Mouse (Mus musculus): ENCODE measurements around the gene Ccl17. TPM values are rescaled to one million over a fixed set of nuclear protein-coding genes. Genes with fewer than 3 reads are reported as not detected.
A peak's percentile ranks its signal among the peaks of the same experiment; 100 is the strongest.

The Ccl17 gene
- polyA plus RNA-seq, 1 experiment, result not detected

DNA sequence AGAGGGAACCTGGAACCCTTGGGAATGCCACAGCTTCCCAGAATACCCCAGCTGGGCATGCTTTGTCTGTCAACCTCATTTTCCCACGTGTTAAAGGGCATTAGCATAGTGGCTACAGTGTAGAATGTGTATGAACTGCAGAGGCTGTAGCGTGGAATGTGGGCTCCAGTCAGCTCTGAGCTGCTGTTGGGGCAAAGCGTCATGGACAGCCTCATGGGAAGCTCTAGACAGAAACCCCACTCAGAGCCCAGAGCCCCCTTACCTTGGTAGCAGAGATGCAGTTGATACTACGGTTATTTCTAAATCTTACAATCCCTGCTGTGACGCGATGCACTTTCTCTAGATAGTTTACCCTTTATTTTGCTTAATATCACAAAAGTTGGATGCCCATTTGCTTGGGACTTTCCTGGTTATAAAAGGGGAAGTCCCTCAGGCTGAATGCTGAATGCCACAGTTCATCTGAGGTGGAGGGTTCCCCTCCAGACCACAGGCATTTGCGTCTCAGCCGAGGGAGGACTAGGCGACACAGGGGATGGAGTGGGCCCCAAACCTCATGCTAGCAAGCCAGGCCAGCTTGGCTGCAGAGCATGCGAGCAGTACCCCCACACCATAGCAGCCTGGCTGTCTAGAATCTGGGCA is 31.2 kb upstream of the Ccl17 start:
- H3K27me3 ChIP-seq (replicated peaks), result peaks cover 39% of the 10 kb centered on the region

DNA sequence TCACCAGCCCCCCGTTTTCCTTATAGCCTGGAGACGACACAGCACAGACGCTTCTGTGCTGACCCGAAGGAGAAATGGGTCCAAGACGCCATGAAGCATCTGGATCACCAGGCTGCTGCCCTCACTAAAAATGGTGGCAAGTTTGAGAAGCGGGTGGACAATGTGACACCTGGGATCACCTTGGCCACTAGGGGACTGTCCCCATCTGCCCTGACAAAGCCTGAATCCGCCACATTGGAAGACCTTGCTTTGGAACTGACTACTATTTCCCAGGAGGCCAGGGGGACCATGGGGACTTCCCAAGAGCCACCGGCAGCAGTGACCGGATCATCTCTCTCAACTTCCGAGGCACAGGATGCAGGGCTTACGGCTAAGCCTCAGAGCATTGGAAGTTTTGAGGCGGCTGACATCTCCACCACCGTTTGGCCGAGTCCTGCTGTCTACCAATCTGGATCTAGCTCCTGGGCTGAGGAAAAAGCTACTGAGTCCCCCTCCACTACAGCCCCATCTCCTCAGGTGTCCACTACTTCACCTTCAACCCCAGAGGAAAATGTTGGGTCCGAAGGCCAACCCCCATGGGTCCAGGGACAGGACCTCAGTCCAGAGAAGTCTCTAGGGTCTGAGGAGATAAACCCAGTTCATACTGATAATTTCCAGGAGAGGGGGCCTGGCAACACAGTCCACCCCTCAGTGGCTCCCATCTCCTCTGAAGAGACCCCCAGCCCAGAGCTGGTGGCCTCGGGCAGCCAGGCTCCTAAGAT is 30.5 kb upstream of the Ccl17 start:
- peaks cover 70% of the 10 kb centered on the region for H3K4me1 ChIP-seq

More for the DNA sequence above, 31.2 kb upstream of the Ccl17 start:
- peak overlapping the region; percentile 79 for H3K4me3 ChIP-seq (replicated peaks)
- H3K4me1 ChIP-seq, result peaks cover 64% of the 10 kb centered on the region
- no peaks in the 10 kb centered on the region for H3K36me3 ChIP-seq (replicated peaks; ENCODE audit: low read length)
- H3K9me3 ChIP-seq, result no peaks in the 10 kb centered on the region
- TF ChIP-seq GATA1 (IDR thresholded peaks at IDR 0.05; ENCODE audit: borderline replicate concordance, low read length) (no peak), FLI1 (IDR thresholded peaks at IDR 0.05; ENCODE audit: low read length) (no peak)

DNA sequence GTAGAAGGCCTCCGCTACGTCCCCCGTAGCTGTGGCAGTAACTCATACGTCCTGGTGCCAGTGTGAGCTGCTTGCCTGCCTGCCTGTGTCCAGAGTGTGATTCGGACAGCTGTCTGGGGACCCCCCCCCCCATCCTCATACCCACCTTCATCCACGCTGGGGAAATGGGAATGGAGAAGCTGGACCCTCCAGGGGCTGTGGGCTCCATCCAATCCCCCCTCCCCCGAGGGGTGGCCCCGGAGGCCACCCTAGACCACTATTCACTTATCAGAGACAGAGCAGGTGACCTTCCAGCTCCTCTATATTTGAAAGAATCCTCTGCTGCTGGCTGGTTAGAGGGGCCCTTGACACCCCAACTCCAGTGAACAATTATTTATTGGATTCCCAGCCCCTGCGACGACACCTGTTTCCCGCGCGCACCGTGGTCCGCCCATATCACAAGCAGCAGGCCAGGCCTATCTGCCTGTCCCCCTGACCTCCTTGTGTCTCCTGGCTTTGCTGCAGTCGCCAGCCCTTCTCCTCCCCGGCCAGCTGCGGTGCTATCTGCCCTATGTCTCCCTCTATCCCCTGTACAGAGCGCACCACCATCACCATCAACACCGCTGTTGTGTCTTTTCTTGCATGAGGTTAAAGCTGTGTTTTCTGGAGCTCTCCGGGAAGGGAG is 29.6 kb upstream of the Ccl17 start:
- Histone ChIP-seq H3K4me3 (replicated peaks) (no peak overlapping the region), H3K27me3 (replicated peaks) (peaks cover 31% of the 10 kb centered on the region), H3K9me3 (no peaks in the 10 kb centered on the region), H3K4me1 (peaks cover 74% of the 10 kb centered on the region), H3K36me3 (replicated peaks; ENCODE audit: low read length) (no peaks in the 10 kb centered on the region)
- TF ChIP-seq FLI1 (IDR thresholded peaks at IDR 0.05; ENCODE audit: low read length) (no peak), GATA1 (IDR thresholded peaks at IDR 0.05; ENCODE audit: borderline replicate concordance, low read length) (no peak)

More for the DNA sequence above, 30.5 kb upstream of the Ccl17 start:
- peaks cover 34% of the 10 kb centered on the region for H3K27me3 ChIP-seq (replicated peaks)
- H3K36me3 ChIP-seq (replicated peaks; ENCODE audit: low read length), result no peaks in the 10 kb centered on the region
- TF ChIP-seq GATA1 (IDR thresholded peaks at IDR 0.05; ENCODE audit: borderline replicate concordance, low read length) (no peak), FLI1 (IDR thresholded peaks at IDR 0.05; ENCODE audit: low read length) (no peak)
- H3K4me3 ChIP-seq (replicated peaks), result peak overlapping the region; percentile 62
- no peaks in the 10 kb centered on the region for H3K9me3 ChIP-seq

DNA sequence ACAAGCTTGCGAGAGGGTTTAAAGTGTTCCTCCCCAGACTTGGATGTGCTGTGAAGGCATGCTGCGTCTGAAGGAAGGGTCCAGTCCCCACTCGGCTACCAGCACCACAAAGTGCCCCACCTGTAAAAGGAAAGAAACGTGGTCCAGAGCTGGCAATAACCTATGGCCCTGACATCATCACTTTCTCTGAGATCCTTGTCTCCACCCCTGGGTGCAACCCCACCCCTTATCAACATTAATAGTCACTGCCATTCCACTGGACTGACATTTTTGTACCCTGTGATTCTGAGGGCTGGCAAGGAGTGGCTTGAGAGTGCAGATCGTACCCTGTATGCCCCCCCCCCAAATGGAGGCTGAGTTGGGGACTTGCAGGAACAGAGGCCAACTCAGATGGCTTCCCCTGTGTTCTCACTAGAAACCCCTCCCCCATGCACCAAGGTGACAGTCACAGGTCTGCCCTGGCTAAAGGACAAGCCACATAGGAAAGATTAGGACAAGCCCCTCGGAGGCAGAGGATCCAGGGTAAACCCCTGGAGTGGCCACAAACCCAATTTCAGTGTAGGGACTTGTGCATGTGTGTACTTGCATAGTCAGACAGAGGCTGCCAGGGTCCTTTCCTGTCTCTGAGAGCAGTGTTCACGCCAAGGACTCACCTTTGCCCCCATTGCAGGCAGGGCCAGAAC is 29.0 kb upstream of the Ccl17 start:
- Histone ChIP-seq H3K36me3 (replicated peaks; ENCODE audit: low read length) (no peaks in the 10 kb centered on the region), H3K4me3 (replicated peaks) (no peak overlapping the region), H3K4me1 (peaks cover 71% of the 10 kb centered on the region), H3K27me3 (replicated peaks) (peaks cover 26% of the 10 kb centered on the region), H3K9me3 (no peaks in the 10 kb centered on the region)
- TF ChIP-seq GATA1 (IDR thresholded peaks at IDR 0.05; ENCODE audit: borderline replicate concordance, low read length) (no peak), FLI1 (IDR thresholded peaks at IDR 0.05; ENCODE audit: low read length) (no peak)

- no peaks in the 10 kb centered on the region for H3K9me3 ChIP-seq
Measured at GRCm38 (mm10) chr8:94781838-94782235, 28.4 kb upstream of the Ccl17 start.

GRCm38 (mm10) chr8:94783890-94784289 is 26.4 kb upstream of the Ccl17 start:
- H3K9me3 ChIP-seq, result no peaks in the 10 kb centered on the region
- H3K36me3 ChIP-seq (replicated peaks; ENCODE audit: low read length), result no peaks in the 10 kb centered on the region
- H3K4me1 ChIP-seq, result peaks cover 57% of the 10 kb centered on the region
- H3K27me3 ChIP-seq (replicated peaks), result peaks cover 27% of the 10 kb centered on the region
- TF ChIP-seq FLI1 (IDR thresholded peaks at IDR 0.05; ENCODE audit: low read length) (no peak), GATA1 (IDR thresholded peaks at IDR 0.05; ENCODE audit: borderline replicate concordance, low read length) (no peak)
- H3K4me3 ChIP-seq (replicated peaks), result no peak overlapping the region

More at GRCm38 (mm10) chr8:94781838-94782235, 28.4 kb upstream of the Ccl17 start:
- Histone ChIP-seq H3K27me3 (replicated peaks) (peaks cover 24% of the 10 kb centered on the region), H3K36me3 (replicated peaks; ENCODE audit: low read length) (no peaks in the 10 kb centered on the region), H3K4me1 (peaks cover 65% of the 10 kb centered on the region), H3K4me3 (replicated peaks) (no peak overlapping the region)
- TF ChIP-seq GATA1 (IDR thresholded peaks at IDR 0.05; ENCODE audit: borderline replicate concordance, low read length) (no peak), FLI1 (IDR thresholded peaks at IDR 0.05; ENCODE audit: low read length) (no peak)

DNA sequence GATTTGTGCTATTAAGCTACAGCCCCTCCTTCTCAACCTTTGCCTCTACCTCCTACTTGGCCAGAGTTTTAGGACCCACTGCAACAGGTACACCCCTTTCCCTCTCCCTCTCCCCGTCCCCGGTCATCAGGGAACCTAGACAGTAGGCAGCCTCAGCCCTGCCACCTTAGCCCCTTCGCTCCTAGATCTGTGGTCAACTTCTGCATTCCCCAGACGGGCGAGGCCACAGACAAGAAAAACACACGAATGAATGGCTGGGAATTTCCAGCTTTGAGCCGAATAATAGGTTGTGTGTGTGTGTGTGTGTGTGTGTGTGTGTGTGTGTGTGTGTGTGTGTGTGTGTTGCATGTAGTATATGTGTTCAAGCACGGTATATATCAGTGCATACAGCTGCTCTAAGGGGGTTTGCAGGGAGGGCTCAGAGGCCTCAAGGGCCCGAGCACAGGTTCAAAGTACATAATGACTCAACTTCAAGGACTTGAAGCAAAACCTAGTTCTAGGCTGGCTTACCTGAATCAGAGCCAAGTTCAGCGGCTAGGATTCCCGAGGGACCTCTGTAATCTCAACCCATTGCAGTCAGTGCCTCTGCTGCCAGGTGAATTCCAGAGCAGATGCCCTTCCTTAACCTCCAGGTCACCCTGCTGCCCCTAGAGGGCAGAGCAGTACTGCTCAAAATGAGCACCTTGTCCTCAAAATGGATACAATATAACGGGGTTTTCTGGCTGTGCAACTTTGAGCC is 24.8 kb upstream of the Ccl17 start:
- TF ChIP-seq FLI1 (IDR thresholded peaks at IDR 0.05; ENCODE audit: low read length) (no peak), GATA1 (IDR thresholded peaks at IDR 0.05; ENCODE audit: borderline replicate concordance, low read length) (no peak)
- H3K4me1 ChIP-seq, result peaks cover 42% of the 10 kb centered on the region
- no peak overlapping the region for H3K4me3 ChIP-seq (replicated peaks)
- no peaks in the 10 kb centered on the region for H3K9me3 ChIP-seq
- H3K36me3 ChIP-seq (replicated peaks; ENCODE audit: low read length), result no peaks in the 10 kb centered on the region
- peaks cover 35% of the 10 kb centered on the region for H3K27me3 ChIP-seq (replicated peaks)

DNA sequence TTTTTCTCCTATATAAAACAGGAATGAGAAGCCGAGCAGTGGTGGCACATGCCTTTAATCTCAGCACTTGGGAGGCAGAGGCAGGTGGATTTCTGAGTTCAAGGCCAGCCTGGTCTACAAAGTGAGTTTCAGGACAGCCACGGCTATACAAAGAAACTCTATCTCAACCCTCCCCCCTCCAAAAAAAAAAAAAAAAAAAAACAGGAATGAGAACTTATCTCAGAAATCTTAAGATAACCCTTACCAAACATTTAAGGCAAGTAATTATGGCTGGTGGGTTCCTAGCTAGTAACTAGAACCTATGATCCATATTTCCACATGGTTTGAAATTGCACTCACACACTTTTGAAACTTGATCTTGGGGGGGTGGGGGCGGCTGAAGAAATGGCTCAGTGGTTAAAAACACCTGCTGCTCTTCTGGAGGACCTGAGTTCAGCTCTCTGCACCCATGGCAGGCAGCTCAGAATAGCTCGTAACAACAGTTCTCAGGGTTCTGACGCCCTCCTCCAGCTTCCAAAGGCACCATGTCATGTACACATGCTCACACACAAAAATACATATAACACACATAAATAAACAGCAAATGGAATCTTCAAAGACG is 24.2 kb upstream of the Ccl17 start:
- Histone ChIP-seq H3K36me3 (replicated peaks; ENCODE audit: low read length) (no peaks in the 10 kb centered on the region), H3K27me3 (replicated peaks) (peaks cover 35% of the 10 kb centered on the region), H3K4me1 (peaks cover 35% of the 10 kb centered on the region), H3K4me3 (replicated peaks) (no peak overlapping the region), H3K9me3 (no peaks in the 10 kb centered on the region)
- TF ChIP-seq GATA1 (IDR thresholded peaks at IDR 0.05; ENCODE audit: borderline replicate concordance, low read length), result no peak
- no peak for TF ChIP-seq FLI1 (IDR thresholded peaks at IDR 0.05; ENCODE audit: low read length)
